Mouse (Mus musculus): ENCODE measurements around the gene Pik3ca. TPM values are rescaled to one million over a fixed set of nuclear protein-coding genes. Genes with fewer than 3 reads are reported as not detected.
A peak's percentile ranks its signal among the peaks of the same experiment; 100 is the strongest.

Gene Pik3ca
- polyA plus RNA-seq, 1 experiment from 2014 or later = 7.1 TPM

GRCm38 (mm10) chr3:32490076-32490927, 92.8 kb downstream of the Pik3ca start:
- ATAC-seq = peak; percentile 62
- 67% methylated on average over 15 of the region's 15 CpGs for WGBS

DNA sequence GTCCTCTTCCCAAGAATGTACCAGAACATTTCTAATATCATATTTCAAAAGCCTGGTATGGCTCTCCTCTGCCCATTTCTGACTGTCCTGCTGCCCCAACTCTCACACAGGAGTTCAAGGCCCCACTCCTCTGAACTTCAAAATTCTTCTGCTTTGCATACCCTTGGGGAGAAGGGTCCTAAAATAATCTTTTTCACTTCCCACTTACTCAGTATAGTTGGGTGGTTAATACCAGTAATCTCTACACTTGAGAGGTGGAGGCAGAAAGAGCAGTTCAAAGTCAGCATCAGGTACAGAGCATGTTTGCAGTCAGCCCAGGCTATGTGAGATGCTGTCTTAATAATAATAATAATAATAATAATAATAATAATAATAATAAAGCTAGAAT, 93.5 kb downstream of the Pik3ca start:
- no peak overlapping the region for H3K27ac ChIP-seq (ENCODE audit: low read length)
- no peak overlapping the region for H3K9ac ChIP-seq (ENCODE audit: low read depth, low read length)
- H3K4me3 ChIP-seq (ENCODE audit: low read length) = no peak overlapping the region
- H3K27me3 ChIP-seq (replicated peaks; ENCODE audit: control insufficient read depth, insufficient read depth, low read length) = no peaks in the 10 kb centered on the region
- no peak overlapping the region for H3K4me2 ChIP-seq (ENCODE audit: low read depth, low read length)
- no peaks in the 10 kb centered on the region for H3K9me3 ChIP-seq (ENCODE audit: control insufficient read depth, low read length)
- ATAC-seq = no peak
- H3K36me3 ChIP-seq (ENCODE audit: control insufficient read depth, insufficient read depth, low read length) = no peaks in the 10 kb centered on the region
- no peaks in the 10 kb centered on the region for H3K4me1 ChIP-seq (ENCODE audit: control insufficient read depth, insufficient read depth, low read length)

More at GRCm38 (mm10) chr3:32490076-32490927, 92.8 kb downstream of the Pik3ca start:
- H3K4me2 ChIP-seq (ENCODE audit: low read depth, low read length) = no peak overlapping the region
- H3K9me3 ChIP-seq (ENCODE audit: control insufficient read depth, low read length) = no peaks in the 10 kb centered on the region
- no peak overlapping the region for H3K9ac ChIP-seq (ENCODE audit: low read depth, low read length)
- H3K4me3 ChIP-seq (ENCODE audit: low read length) = no peak overlapping the region
- H3K4me1 ChIP-seq (ENCODE audit: control insufficient read depth, insufficient read depth, low read length) = no peaks in the 10 kb centered on the region
- no peaks in the 10 kb centered on the region for H3K27me3 ChIP-seq (replicated peaks; ENCODE audit: control insufficient read depth, insufficient read depth, low read length)
- H3K36me3 ChIP-seq (ENCODE audit: control insufficient read depth, insufficient read depth, low read length) = no peaks in the 10 kb centered on the region
- H3K27ac ChIP-seq (ENCODE audit: low read length) = no peak overlapping the region

DNA sequence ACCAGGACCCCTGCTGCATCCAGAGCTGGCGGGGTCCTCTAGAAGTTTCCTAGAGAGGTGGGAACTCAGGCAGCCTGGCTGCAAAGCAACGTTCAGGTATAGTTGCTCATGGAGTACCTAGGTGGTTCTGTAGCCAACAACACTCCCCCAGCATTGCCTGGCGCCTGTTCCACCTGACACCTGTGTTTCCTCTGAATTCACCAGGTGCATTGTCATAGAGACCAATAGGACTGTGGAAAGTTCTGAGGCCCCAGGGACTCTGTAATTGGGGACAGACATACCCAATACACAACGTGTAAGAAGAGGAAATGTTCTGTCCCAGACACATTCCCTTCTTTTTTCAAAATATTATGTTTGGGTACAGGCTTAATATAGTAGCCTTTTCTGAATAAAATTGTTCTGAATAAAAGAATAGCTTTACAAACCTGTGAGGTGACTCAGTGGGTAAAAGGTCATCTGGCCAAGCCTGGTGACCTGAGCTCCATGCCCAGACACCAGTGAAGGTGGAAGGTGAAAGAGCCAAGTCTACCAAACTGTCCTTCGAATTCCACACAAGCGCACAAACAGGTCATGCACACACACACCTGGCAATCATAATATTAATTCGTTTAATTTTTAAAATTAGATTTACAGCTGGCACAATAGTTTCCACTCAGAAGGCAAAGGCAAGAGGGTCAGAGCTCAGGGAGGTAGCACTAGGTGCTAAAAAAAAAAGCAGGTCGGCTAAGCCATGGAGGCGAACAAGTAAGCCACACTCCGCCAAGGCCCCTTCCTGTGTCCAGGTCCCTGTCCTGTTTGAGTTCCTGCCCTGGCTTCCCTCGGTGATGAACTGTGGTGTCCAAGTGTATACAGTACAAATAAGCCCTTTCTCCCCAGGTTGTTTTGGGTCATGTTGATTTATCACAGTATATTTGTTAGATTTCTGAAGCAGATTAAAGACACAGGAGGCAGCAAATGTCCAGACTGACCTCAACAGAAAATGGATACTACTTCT, 94.9 kb downstream of the Pik3ca start, which contains the start of gene Kcnmb3:
TSS of gene Kcnmb3 (minus strand) at position 135 of the 994 bp plus-strand sequence.
- no peak for ATAC-seq
- H3K27ac ChIP-seq (ENCODE audit: low read length) = no peak within 1 kb of the TSS
- WGBS = 75% methylated on average over 11 of the region's 11 CpGs

DNA sequence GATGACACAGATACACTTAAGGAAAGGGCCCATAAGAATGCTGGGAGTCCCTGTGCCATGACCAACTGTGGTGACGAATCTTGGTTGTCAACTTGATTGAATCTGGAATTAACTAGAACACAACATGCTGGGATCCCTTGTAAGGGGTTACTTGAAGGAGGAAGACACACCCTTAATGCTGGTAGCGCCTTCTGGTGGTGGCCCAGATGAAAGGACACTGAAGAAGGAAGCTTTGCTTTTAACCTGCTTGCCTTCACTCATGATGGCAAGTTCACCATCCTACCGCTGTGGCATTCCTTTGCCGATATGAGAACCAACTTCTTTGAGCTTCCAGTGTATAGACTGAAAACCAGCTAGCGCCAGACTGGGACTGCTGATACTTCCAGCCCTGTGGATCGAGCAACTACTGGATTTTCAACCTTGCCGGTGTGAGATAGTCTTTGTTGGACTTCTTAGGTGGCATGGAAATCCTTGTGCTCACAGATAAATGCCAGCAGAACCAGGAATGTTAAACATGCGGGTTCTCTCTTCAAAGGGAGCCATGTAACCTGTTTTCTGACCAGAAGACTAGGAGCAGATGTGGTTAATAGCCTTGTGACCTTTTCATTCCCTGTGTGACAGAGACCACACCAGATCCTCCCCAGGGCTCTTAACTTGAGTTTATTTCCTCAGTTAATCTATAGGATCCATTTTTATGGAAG, 97.1 kb downstream of the Pik3ca start:
- Histone ChIP-seq H3K4me1 (ENCODE audit: control insufficient read depth, insufficient read depth, low read length) (no peaks in the 10 kb centered on the region), H3K4me3 (ENCODE audit: low read length) (no peak overlapping the region), H3K27ac (ENCODE audit: low read length) (no peak overlapping the region), H3K9me3 (ENCODE audit: control insufficient read depth, low read length) (no peaks in the 10 kb centered on the region), H3K36me3 (ENCODE audit: control insufficient read depth, insufficient read depth, low read length) (no peaks in the 10 kb centered on the region), H3K9ac (ENCODE audit: low read depth, low read length) (no peak overlapping the region), H3K27me3 (replicated peaks; ENCODE audit: control insufficient read depth, insufficient read depth, low read length) (no peaks in the 10 kb centered on the region), H3K4me2 (ENCODE audit: low read depth, low read length) (no peak overlapping the region)
- ATAC-seq = no peak
- 82% methylated on average over 8 of the region's 8 CpGs for WGBS

More for the DNA sequence above, 94.9 kb downstream of the Pik3ca start, which contains the start of gene Kcnmb3:
- Histone ChIP-seq H3K9ac (ENCODE audit: low read depth, low read length) (no peak within 1 kb of the TSS), H3K4me1 (ENCODE audit: control insufficient read depth, insufficient read depth, low read length) (no peaks in the 10 kb centered on the region), H3K4me2 (ENCODE audit: low read depth, low read length) (no peak within 1 kb of the TSS), H3K27me3 (replicated peaks; ENCODE audit: control insufficient read depth, insufficient read depth, low read length) (no peaks in the 10 kb centered on the region), H3K36me3 (ENCODE audit: control insufficient read depth, insufficient read depth, low read length) (no peaks in the 10 kb centered on the region), H3K4me3 (ENCODE audit: low read length) (no peak within 1 kb of the TSS), H3K9me3 (ENCODE audit: control insufficient read depth, low read length) (no peaks in the 10 kb centered on the region)

DNA sequence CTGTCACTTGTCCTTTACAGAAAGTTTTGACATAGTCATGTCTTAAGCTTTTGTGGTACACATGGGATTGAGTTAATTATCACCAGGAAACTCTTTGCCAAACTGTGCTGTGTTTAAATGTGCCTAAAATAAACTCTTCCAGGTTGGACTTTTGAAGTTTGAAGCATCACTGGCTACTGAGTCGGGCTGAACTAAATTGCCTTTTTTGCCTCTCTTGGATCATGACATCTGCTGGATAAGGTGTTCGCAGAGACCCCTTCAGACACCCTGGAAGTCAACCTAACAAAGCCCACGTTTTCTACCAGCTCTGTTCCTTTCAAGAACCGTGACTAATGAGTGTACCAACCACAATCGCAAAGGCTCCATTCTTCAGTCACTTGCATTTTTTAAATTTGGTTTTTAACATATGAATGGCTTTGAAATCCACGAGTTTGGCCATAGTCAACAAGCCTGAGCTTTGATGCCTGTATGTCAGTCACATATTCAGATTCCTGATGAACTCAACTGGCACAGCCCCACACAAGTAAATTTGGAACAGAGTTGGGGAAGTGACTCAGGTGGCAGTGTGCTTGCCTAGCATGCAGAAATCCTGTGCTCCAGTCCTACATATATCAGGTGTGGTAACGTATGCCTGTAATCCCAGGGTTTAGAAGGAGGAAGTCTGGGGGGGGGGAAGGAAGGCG, 97.8 kb downstream of the Pik3ca start:
- H3K27me3 ChIP-seq (replicated peaks; ENCODE audit: control insufficient read depth, insufficient read depth, low read length) = no peaks in the 10 kb centered on the region
- WGBS = 60% methylated on average over 8 of the region's 8 CpGs
- no peaks in the 10 kb centered on the region for H3K4me1 ChIP-seq (ENCODE audit: control insufficient read depth, insufficient read depth, low read length)
- no peaks in the 10 kb centered on the region for H3K9me3 ChIP-seq (ENCODE audit: control insufficient read depth, low read length)
- H3K9ac ChIP-seq (ENCODE audit: low read depth, low read length) = no peak overlapping the region
- H3K27ac ChIP-seq (ENCODE audit: low read length) = no peak overlapping the region
- no peak overlapping the region for H3K4me2 ChIP-seq (ENCODE audit: low read depth, low read length)
- no peaks in the 10 kb centered on the region for H3K36me3 ChIP-seq (ENCODE audit: control insufficient read depth, insufficient read depth, low read length)
- no peak overlapping the region for H3K4me3 ChIP-seq (ENCODE audit: low read length)
- no peak for ATAC-seq

- H3K4me3 ChIP-seq (ENCODE audit: low read length) = no peak overlapping the region
- no peaks in the 10 kb centered on the region for H3K36me3 ChIP-seq (ENCODE audit: control insufficient read depth, insufficient read depth, low read length)
- no peak for ATAC-seq
- H3K4me2 ChIP-seq (ENCODE audit: low read depth, low read length) = no peak overlapping the region
- 50% methylated on average over 8 of the region's 8 CpGs for WGBS
- no peak overlapping the region for H3K9ac ChIP-seq (ENCODE audit: low read depth, low read length)
- H3K9me3 ChIP-seq (ENCODE audit: control insufficient read depth, low read length) = no peaks in the 10 kb centered on the region
- no peaks in the 10 kb centered on the region for H3K4me1 ChIP-seq (ENCODE audit: control insufficient read depth, insufficient read depth, low read length)
- no peaks in the 10 kb centered on the region for H3K27me3 ChIP-seq (replicated peaks; ENCODE audit: control insufficient read depth, insufficient read depth, low read length)
- H3K27ac ChIP-seq (ENCODE audit: low read length) = no peak overlapping the region
Observed at GRCm38 (mm10) chr3:32495856-32496710, 98.6 kb downstream of the Pik3ca start.

- Histone ChIP-seq H3K4me1 (ENCODE audit: control insufficient read depth, insufficient read depth, low read length) (no peaks in the 10 kb centered on the region), H3K4me2 (ENCODE audit: low read depth, low read length) (no peak overlapping the region), H3K36me3 (ENCODE audit: control insufficient read depth, insufficient read depth, low read length) (no peaks in the 10 kb centered on the region), H3K9me3 (ENCODE audit: control insufficient read depth, low read length) (no peaks in the 10 kb centered on the region), H3K27ac (ENCODE audit: low read length) (no peak overlapping the region), H3K9ac (ENCODE audit: low read depth, low read length) (no peak overlapping the region), H3K27me3 (replicated peaks; ENCODE audit: control insufficient read depth, insufficient read depth, low read length) (no peaks in the 10 kb centered on the region), H3K4me3 (ENCODE audit: low read length) (no peak overlapping the region)
- ATAC-seq = no peak
- 100% methylated on average over 1 of the region's 1 CpGs for WGBS
Observed at GRCm38 (mm10) chr3:32496711-32497070, 99.2 kb downstream of the Pik3ca start.

DNA sequence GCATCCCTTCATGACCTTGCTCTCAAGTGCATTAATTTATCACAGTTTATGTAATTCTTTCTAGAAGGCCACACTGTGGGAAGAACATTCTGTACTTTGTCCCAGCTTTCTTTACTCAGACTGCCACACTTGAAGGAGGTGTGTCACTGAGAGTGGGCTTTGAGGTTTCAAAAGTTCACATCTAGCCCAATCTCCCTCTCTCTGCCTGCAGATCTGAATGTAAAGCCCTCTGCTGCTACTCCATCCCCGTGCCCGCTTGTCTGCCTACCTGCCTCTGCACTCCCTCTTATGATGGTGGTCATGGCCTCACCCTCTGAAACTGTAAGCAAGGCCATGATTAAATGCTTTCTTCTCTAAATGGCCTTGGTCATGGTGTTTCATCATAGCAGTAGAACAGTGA, 102.9 kb downstream of the Pik3ca start:
- Histone ChIP-seq H3K27ac (ENCODE audit: low read length) (no peak overlapping the region), H3K4me1 (ENCODE audit: control insufficient read depth, insufficient read depth, low read length) (no peaks in the 10 kb centered on the region), H3K36me3 (ENCODE audit: control insufficient read depth, insufficient read depth, low read length) (no peaks in the 10 kb centered on the region), H3K4me3 (ENCODE audit: low read length) (no peak overlapping the region), H3K9ac (ENCODE audit: low read depth, low read length) (no peak overlapping the region), H3K9me3 (ENCODE audit: control insufficient read depth, low read length) (no peaks in the 10 kb centered on the region), H3K27me3 (replicated peaks; ENCODE audit: control insufficient read depth, insufficient read depth, low read length) (no peaks in the 10 kb centered on the region), H3K4me2 (ENCODE audit: low read depth, low read length) (no peak overlapping the region)
- 69% methylated on average over 2 of the region's 2 CpGs for WGBS
- no peak for ATAC-seq
